Mouse (Mus musculus): ENCODE data around the gene Borcs7. TPM values are rescaled to one million over a fixed set of nuclear protein-coding genes. Genes with fewer than 3 reads are reported as not detected.

Borcs7 gene
- 15.7 and 18.1 TPM in 2 replicates for polyA plus RNA-seq (2015; fragmentation: Nextera tagmentation; extraction: Ambion mirVana)

- peak within 1 kb of the TSS; percentile 67 for H3K4me3 ChIP-seq
- H3K9ac ChIP-seq, result peak within 1 kb of the TSS; percentile 84
- no peaks in the 10 kb centered on the region for H3K9me3 ChIP-seq
- peaks cover 8% of the 10 kb centered on the region; the same call in 1 of the 2 replicates for H3K4me1 ChIP-seq
- H3K4me2 ChIP-seq (replicated peaks), result peak within 1 kb of the TSS; percentile 66
- 3% methylated on average over 44 of the region's 44 CpGs for WGBS
- peaks cover 6% of the 10 kb centered on the region; the same call in 1 of the 2 replicates for H3K36me3 ChIP-seq
- H3K27ac ChIP-seq, result peak within 1 kb of the TSS; percentile 53; the same call in 1 of the 2 replicates
- ATAC-seq (ENCODE audit: low FRiP score, low read depth), result peak; percentile 96
- no peaks in the 10 kb centered on the region for H3K27me3 ChIP-seq
Observed at GRCm38 (mm10) chr19:46689460-46690372, at the start of gene Borcs7. Gene Borcs7, plus strand, starts transcription at chr19:46689906.

GRCm38 (mm10) chr19:46640780-46641179 is 48.9 kb upstream of the Borcs7 start:
- Histone ChIP-seq H3K9ac (no peak overlapping the region), H3K27me3 (no peaks in the 10 kb centered on the region), H3K9me3 (no peaks in the 10 kb centered on the region), H3K4me1 (peaks cover 91% of the 10 kb centered on the region), H3K4me3 (no peak overlapping the region), H3K36me3 (peaks cover 35% of the 10 kb centered on the region), H3K27ac (peak overlapping the region; percentile 29; the same call in 1 of the 2 replicates), H3K4me2 (replicated peaks) (no peak overlapping the region)
- WGBS, result 86% methylated on average over 8 of the region's 8 CpGs
- ATAC-seq (ENCODE audit: low FRiP score, low read depth), result no peak

GRCm38 (mm10) chr19:46641420-46642085 is 48.2 kb upstream of the Borcs7 start:
- no peaks in the 10 kb centered on the region for H3K9me3 ChIP-seq
- H3K27me3 ChIP-seq, result no peaks in the 10 kb centered on the region
- H3K9ac ChIP-seq, result peak overlapping the region; percentile 45; the same call in 1 of the 2 replicates
- WGBS, result 46% methylated on average over 19 of the region's 19 CpGs
- H3K4me1 ChIP-seq, result peaks cover 91% of the 10 kb centered on the region
- peaks cover 41% of the 10 kb centered on the region for H3K36me3 ChIP-seq
- H3K27ac ChIP-seq, result peak overlapping the region; percentile 82
- ATAC-seq (ENCODE audit: low FRiP score, low read depth), result no peak
- H3K4me2 ChIP-seq (replicated peaks), result peak overlapping the region; percentile 31
- H3K4me3 ChIP-seq, result no peak overlapping the region

- H3K4me2 ChIP-seq (replicated peaks), result peak overlapping the region; percentile 31
- peaks cover 91% of the 10 kb centered on the region for H3K4me1 ChIP-seq
- H3K9ac ChIP-seq, result peak overlapping the region; percentile 50; the same call in 1 of the 2 replicates
- H3K27me3 ChIP-seq, result no peaks in the 10 kb centered on the region
- H3K36me3 ChIP-seq, result peaks cover 45% of the 10 kb centered on the region
- no peak for ATAC-seq (ENCODE audit: low FRiP score, low read depth)
- no peak overlapping the region for H3K4me3 ChIP-seq
- no peaks in the 10 kb centered on the region for H3K9me3 ChIP-seq
- peak overlapping the region; percentile 82 for H3K27ac ChIP-seq
- 44% methylated on average over 22 of the region's 22 CpGs for whole genome bisulfite sequencing
Observed at GRCm38 (mm10) chr19:46642136-46642753, 47.5 kb upstream of the Borcs7 start.

GRCm38 (mm10) chr19:46643236-46643635 is 46.5 kb upstream of the Borcs7 start:
- Histone ChIP-seq H3K4me1 (peaks cover 90% of the 10 kb centered on the region), H3K9ac (no peak overlapping the region), H3K27me3 (no peaks in the 10 kb centered on the region), H3K4me3 (no peak overlapping the region), H3K27ac (peak overlapping the region; percentile 28; the same call in 1 of the 2 replicates), H3K9me3 (no peaks in the 10 kb centered on the region), H3K36me3 (peaks cover 46% of the 10 kb centered on the region), H3K4me2 (replicated peaks) (no peak overlapping the region)
- ATAC-seq (ENCODE audit: low FRiP score, low read depth), result no peak
- WGBS, result 73% methylated on average over 5 of the region's 5 CpGs

- no peaks in the 10 kb centered on the region for H3K27me3 ChIP-seq
- no peaks in the 10 kb centered on the region for H3K9me3 ChIP-seq
- peaks cover 51% of the 10 kb centered on the region for H3K36me3 ChIP-seq
- 87% methylated on average over 10 of the region's 10 CpGs for WGBS
- ATAC-seq (ENCODE audit: low FRiP score, low read depth), result no peak
- H3K9ac ChIP-seq, result peak overlapping the region; percentile 25; the same call in 1 of the 2 replicates
- peaks cover 80% of the 10 kb centered on the region for H3K4me1 ChIP-seq
- H3K27ac ChIP-seq, result peak overlapping the region; percentile 76
- H3K4me3 ChIP-seq, result no peak overlapping the region
- no peak overlapping the region for H3K4me2 ChIP-seq (replicated peaks)
Observed at GRCm38 (mm10) chr19:46644343-46644792, 45.3 kb upstream of the Borcs7 start.

- H3K27me3 ChIP-seq, result no peaks in the 10 kb centered on the region
- peaks cover 51% of the 10 kb centered on the region for H3K36me3 ChIP-seq
- H3K9me3 ChIP-seq, result no peaks in the 10 kb centered on the region
- peaks cover 77% of the 10 kb centered on the region for H3K4me1 ChIP-seq
- H3K27ac ChIP-seq, result peak overlapping the region; percentile 76
- 51% methylated on average over 12 of the region's 12 CpGs for WGBS
- H3K4me2 ChIP-seq (replicated peaks), result no peak overlapping the region; the same call in 1 of the 2 replicates
- no peak overlapping the region for H3K4me3 ChIP-seq
- H3K9ac ChIP-seq, result 0 out of 2 replicates have a peak overlapping the region, but pooled peaks have one; percentile 25
- peak; percentile 25; the same call in 1 of the 2 replicates for ATAC-seq (ENCODE audit: low FRiP score, low read depth)
Observed at GRCm38 (mm10) chr19:46644793-46645602, 44.7 kb upstream of the Borcs7 start.

- Histone ChIP-seq H3K4me2 (replicated peaks) (no peak overlapping the region), H3K9me3 (no peaks in the 10 kb centered on the region), H3K9ac (no peak overlapping the region), H3K36me3 (peaks cover 46% of the 10 kb centered on the region), H3K4me1 (peaks cover 74% of the 10 kb centered on the region), H3K27me3 (no peaks in the 10 kb centered on the region), H3K27ac (peak overlapping the region; percentile 76; the same call in 1 of the 2 replicates), H3K4me3 (no peak overlapping the region)
- 73% methylated on average over 12 of the region's 12 CpGs for WGBS
- no peak for ATAC-seq (ENCODE audit: low FRiP score, low read depth)
Observed at GRCm38 (mm10) chr19:46646041-46646481, 43.6 kb upstream of the Borcs7 start.

GRCm38 (mm10) chr19:46647254-46647653 is 42.5 kb upstream of the Borcs7 start:
- peaks cover 51% of the 10 kb centered on the region for H3K36me3 ChIP-seq
- no peaks in the 10 kb centered on the region for H3K27me3 ChIP-seq
- no peak overlapping the region for H3K27ac ChIP-seq
- no peak overlapping the region for H3K4me3 ChIP-seq
- WGBS, result 71% methylated on average over 3 of the region's 3 CpGs
- H3K9ac ChIP-seq, result no peak overlapping the region
- no peak for ATAC-seq (ENCODE audit: low FRiP score, low read depth)
- no peaks in the 10 kb centered on the region for H3K9me3 ChIP-seq
- no peak overlapping the region for H3K4me2 ChIP-seq (replicated peaks)
- peaks cover 62% of the 10 kb centered on the region for H3K4me1 ChIP-seq

- no peak for ATAC-seq (ENCODE audit: low FRiP score, low read depth)
- Histone ChIP-seq H3K4me3 (no peak overlapping the region), H3K9ac (no peak overlapping the region), H3K27ac (no peak overlapping the region), H3K36me3 (peaks cover 55% of the 10 kb centered on the region), H3K4me2 (replicated peaks) (no peak overlapping the region), H3K27me3 (no peaks in the 10 kb centered on the region), H3K4me1 (peaks cover 56% of the 10 kb centered on the region), H3K9me3 (no peaks in the 10 kb centered on the region)
- WGBS, result 82% methylated on average over 8 of the region's 8 CpGs
Observed at GRCm38 (mm10) chr19:46647850-46648249, 41.9 kb upstream of the Borcs7 start.

- Histone ChIP-seq H3K36me3 (peaks cover 63% of the 10 kb centered on the region), H3K9me3 (no peaks in the 10 kb centered on the region), H3K9ac (no peak overlapping the region), H3K4me1 (peaks cover 49% of the 10 kb centered on the region), H3K27ac (no peak overlapping the region), H3K4me3 (no peak overlapping the region), H3K4me2 (replicated peaks) (no peak overlapping the region), H3K27me3 (no peaks in the 10 kb centered on the region)
- 94% methylated on average over 14 of the region's 14 CpGs for WGBS
- no peak for ATAC-seq (ENCODE audit: low FRiP score, low read depth)
Observed at GRCm38 (mm10) chr19:46648565-46648964, 41.1 kb upstream of the Borcs7 start.
